Mouse (Mus musculus) lung, postnatal 0 days (tissue): ENCODE data around the gene Chrna1.

ENCODE experiments used
- CTCF ChIP-seq: IDR thresholded peaks from 2 replicates; pipeline ENCODE4 v1.5.1; 2016; ENCODE audit warnings: antibody characterized with exemption, mild to moderate bottlenecking
- EP300 ChIP-seq: IDR thresholded peaks from 2 replicates; pipeline ENCODE4 v1.6.1; 2016; ENCODE audit warnings: antibody characterized with exemption, mild to moderate bottlenecking, control low read depth

GRCm38 (mm10) chr2:73618486-73619052 lies 38.4 kb upstream of the Chrna1 start:
- no peak for TF ChIP-seq CTCF
- TF ChIP-seq EP300, result no peak
